Mouse (Mus musculus): Measurements from ENCODE around the gene Hace1. TPM values are rescaled to one million over a fixed set of nuclear protein-coding genes. Genes with fewer than 3 reads are reported as not detected.

Gene Hace1
- polyA plus RNA-seq, 1 experiment, result 27.4 TPM

DNA sequence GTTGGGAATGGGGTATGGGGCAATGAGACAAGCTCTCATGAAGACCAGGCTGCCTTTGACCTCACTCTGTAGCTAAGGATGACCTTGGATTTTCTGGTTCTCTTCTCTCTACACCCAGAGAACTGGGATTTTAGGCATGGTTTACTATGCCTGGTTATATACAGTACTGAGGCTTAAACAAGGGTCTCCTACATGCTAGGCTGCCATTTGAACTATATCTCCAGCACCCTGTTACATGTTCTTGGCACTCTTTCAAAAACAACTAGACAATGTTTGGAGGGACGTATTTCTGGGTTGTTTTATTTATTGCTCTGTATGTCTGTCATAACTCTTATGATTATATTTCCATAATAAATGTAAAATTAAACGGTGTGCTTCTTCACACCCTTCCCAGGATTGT, 129.2 kb downstream of the Hace1 start:
- no peak overlapping the region for H3K4me3 ChIP-seq (replicated peaks; ENCODE audit: insufficient read depth, low read depth, low read length)
- TF ChIP-seq CTCF (IDR thresholded peaks at IDR 0.05; ENCODE audit: borderline replicate concordance, insufficient read depth, low read depth, low read length) (no peak), POLR2A (IDR thresholded peaks at IDR 0.05; ENCODE audit: borderline replicate concordance, insufficient read depth, low read length) (no peak)
- DNase-seq, result no peak
- 88% methylated on average over 2 of the region's 2 CpGs for WGBS
- H3K27me3 ChIP-seq (ENCODE audit: control insufficient read depth, insufficient read depth, low read length), result no peaks in the 10 kb centered on the region
- H3K27ac ChIP-seq (ENCODE audit: insufficient read depth, low read length), result no peak overlapping the region
- H3K4me1 ChIP-seq (ENCODE audit: control insufficient read depth, insufficient read depth, low read length), result no peaks in the 10 kb centered on the region

DNA sequence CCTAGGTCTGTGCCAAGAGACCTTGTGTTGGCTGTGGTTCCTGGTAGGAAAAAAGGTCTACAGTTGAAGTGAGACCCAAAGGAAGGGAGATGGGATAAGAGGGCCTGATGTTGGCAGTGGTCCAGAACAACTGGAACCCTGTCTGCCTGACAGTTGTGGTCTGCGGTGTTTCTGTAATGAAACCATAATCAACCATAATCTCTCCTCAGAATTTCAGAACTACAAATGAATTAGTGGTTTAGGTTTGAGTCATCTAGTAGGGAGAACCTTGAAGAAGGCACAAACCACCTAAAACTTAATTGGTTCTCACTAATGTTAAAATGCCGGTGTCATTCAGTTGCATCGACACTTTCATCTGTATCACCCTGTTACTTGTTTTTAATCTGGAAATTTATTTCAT, 133.2 kb downstream of the Hace1 start:
- 91% methylated on average over 3 of the region's 3 CpGs for WGBS
- DNase-seq, result no peak
- TF ChIP-seq POLR2A (IDR thresholded peaks at IDR 0.05; ENCODE audit: borderline replicate concordance, insufficient read depth, low read length) (no peak), CTCF (IDR thresholded peaks at IDR 0.05; ENCODE audit: borderline replicate concordance, insufficient read depth, low read depth, low read length) (no peak)

DNA sequence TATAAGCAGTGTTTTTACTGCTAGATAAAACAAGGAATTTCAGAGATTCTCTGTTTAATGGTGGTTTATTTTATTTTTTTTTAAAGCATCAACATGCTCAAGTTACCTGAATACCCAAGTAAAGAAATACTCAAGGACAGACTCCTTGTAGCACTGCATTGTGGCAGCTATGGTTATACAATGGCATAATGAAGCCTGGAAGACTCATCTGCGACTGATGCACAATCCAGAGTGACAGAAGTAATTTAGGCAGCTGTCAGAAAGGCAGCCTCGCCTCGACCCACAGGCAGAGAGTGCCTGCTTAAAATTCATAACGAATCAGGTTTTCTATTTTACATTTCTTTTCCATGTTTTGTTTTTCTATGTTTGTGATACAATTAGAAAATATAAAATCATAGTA, 133.7 kb downstream of the Hace1 start:
- DNase-seq, result no peak
- Histone ChIP-seq H3K4me3 (replicated peaks; ENCODE audit: insufficient read depth, low read depth, low read length) (no peak overlapping the region), H3K27ac (ENCODE audit: insufficient read depth, low read length) (no peak overlapping the region), H3K27me3 (ENCODE audit: control insufficient read depth, insufficient read depth, low read length) (no peaks in the 10 kb centered on the region), H3K4me1 (ENCODE audit: control insufficient read depth, insufficient read depth, low read length) (no peaks in the 10 kb centered on the region)
- TF ChIP-seq POLR2A (IDR thresholded peaks at IDR 0.05; ENCODE audit: borderline replicate concordance, insufficient read depth, low read length) (no peak), CTCF (IDR thresholded peaks at IDR 0.05; ENCODE audit: borderline replicate concordance, insufficient read depth, low read depth, low read length) (no peak)
- 48% methylated on average over 4 of the region's 4 CpGs for WGBS

More for the DNA sequence above, 133.2 kb downstream of the Hace1 start:
- H3K4me3 ChIP-seq (replicated peaks; ENCODE audit: insufficient read depth, low read depth, low read length), result no peak overlapping the region
- H3K27ac ChIP-seq (ENCODE audit: insufficient read depth, low read length), result no peak overlapping the region
- H3K27me3 ChIP-seq (ENCODE audit: control insufficient read depth, insufficient read depth, low read length), result no peaks in the 10 kb centered on the region
- H3K4me1 ChIP-seq (ENCODE audit: control insufficient read depth, insufficient read depth, low read length), result no peaks in the 10 kb centered on the region

Other genes with a start within 250 kb of the Hace1 start
- gene Bves, start 242.1 kb upstream of the Hace1 start, polyA plus RNA-seq (2012; rRNA removed), result 0.49 and 0.62 TPM in 2 replicates
- gene Lin28b, start 91.4 kb upstream of the Hace1 start, polyA plus RNA-seq (2012; rRNA removed), result 2.9 and 3.2 TPM in 2 replicates